Mouse (Mus musculus) CH12.LX (cell line): ENCODE results near the gene Tnc.

ENCODE experiments used
- CTCF ChIP-seq, 2 experiments: IDR thresholded peaks in 1 of 2; conservative IDR thresholded peaks in 1 of 2; 2 replicates each; pipeline ENCODE4 v1.5.1; 2011 to 2012; ENCODE audit warnings: low read depth in 2 of 2, low read length in 2 of 2, improper control_type of control experiment in 1 of 2, inconsistent platforms in 1 of 2, mild to moderate bottlenecking in 1 of 2, moderate library complexity in 1 of 2
- HCFC1 ChIP-seq: IDR thresholded peaks from 2 replicates; pipeline ENCODE4 v1.6.1; 2012; ENCODE audit warnings: low read depth, mild to moderate bottlenecking, inconsistent platforms, low read length, improper control_type of control experiment
- JUN ChIP-seq: IDR thresholded peaks from 2 replicates; pipeline ENCODE4 v1.6.1; 2011; ENCODE audit warnings: low read depth, mild to moderate bottlenecking, low read length, improper control_type of control experiment, moderate library complexity; ENCODE audit not compliant: insufficient read depth

- TF ChIP-seq JUN (no peak), CTCF (conservative IDR thresholded peaks at IDR 0.05 in 1 of 2, IDR thresholded peaks at IDR 0.05 in 1 of 2; ENCODE audit: low read depth in 2 of 2, low read length in 2 of 2) (no peak), HCFC1 (no peak)
These were observed 25.8 kb downstream of the Tnc start for GRCm38 (mm10) chr4:64020930-64021589.
